Mouse (Mus musculus) MEL (cell line): Measurements from ENCODE around the gene Grip1.

Experiments used
- CTCF ChIP-seq, 3 experiments: IDR thresholded peaks in 2 of 3; conservative IDR thresholded peaks in 1 of 3; 2 replicates each; pipeline ENCODE4 v1.5.1; 2011 to 2012; ENCODE audit warnings: low read length in 3 of 3, low read depth in 2 of 3, mild to moderate bottlenecking in 2 of 3, improper control_type of control experiment in 1 of 3, inconsistent platforms in 1 of 3, mixed read lengths in 1 of 3, moderate library complexity in 1 of 3; ENCODE audit not compliant: control insufficient read depth in 1 of 3, insufficient read depth in 1 of 3, poor library complexity in 1 of 3, severe bottlenecking in 1 of 3
- ELF1 ChIP-seq: IDR thresholded peaks from 2 replicates; pipeline ENCODE4 v1.6.1; 2014; ENCODE audit warnings: low read depth, mild to moderate bottlenecking, inconsistent platforms, low read length, improper control_type of control experiment, moderate library complexity
- EP300 ChIP-seq, 2 experiments: IDR thresholded peaks; 2 replicates each; pipeline ENCODE4 v1.6.1; 2011; ENCODE audit warnings: improper control_type of control experiment in 2 of 2, low read length in 2 of 2, low read depth in 1 of 2, mild to moderate bottlenecking in 1 of 2
- ETS1 ChIP-seq: IDR thresholded peaks from 2 replicates; pipeline ENCODE4 v1.6.1; 2012; ENCODE audit warnings: low read depth, mild to moderate bottlenecking, inconsistent platforms, low read length, improper control_type of control experiment, moderate library complexity
- NRF1 ChIP-seq: IDR thresholded peaks from 2 replicates; pipeline ENCODE4 v1.6.1; 2014; ENCODE audit warnings: low read depth, mild to moderate bottlenecking, inconsistent platforms, low read length, improper control_type of control experiment, moderate library complexity; ENCODE audit not compliant: poor library complexity, insufficient read depth, severe bottlenecking
- POLR2A ChIP-seq, 2 experiments: IDR thresholded peaks; 2 replicates each; pipeline ENCODE4 v1.6.1; 2011 to 2012; ENCODE audit warnings: low read length in 2 of 2, mild to moderate bottlenecking in 2 of 2, control low read depth in 1 of 2, improper control_type of control experiment in 1 of 2, low read depth in 1 of 2, moderate library complexity in 1 of 2; ENCODE audit not compliant: control insufficient read depth in 1 of 2, insufficient read depth in 1 of 2, poor library complexity in 1 of 2
- POLR2AphosphoS2 ChIP-seq: IDR thresholded peaks from 2 replicates; pipeline ENCODE4 v1.6.1; 2011; ENCODE audit warnings: low read length, improper control_type of control experiment
- POLR2AphosphoS5 ChIP-seq: IDR thresholded peaks from 2 replicates; pipeline ENCODE4 v1.6.1; 2012; ENCODE audit warnings: low read depth, borderline replicate concordance, mild to moderate bottlenecking, inconsistent platforms, low read length, moderate library complexity, mixed read lengths
- SIN3A ChIP-seq: IDR thresholded peaks from 2 replicates; pipeline ENCODE4 v1.6.1; 2012; ENCODE audit warnings: low read length, improper control_type of control experiment, inconsistent platforms
- USF1 ChIP-seq: IDR thresholded peaks from 2 replicates; pipeline ENCODE4 v1.6.1; 2014; ENCODE audit warnings: low read depth, mild to moderate bottlenecking, inconsistent platforms, low read length, improper control_type of control experiment, moderate library complexity
- USF2 ChIP-seq, 2 experiments: IDR thresholded peaks; 2 replicates each; pipeline ENCODE4 v1.6.1; 2011 to 2012; ENCODE audit warnings: improper control_type of control experiment in 2 of 2, low read length in 2 of 2, borderline replicate concordance in 1 of 2, inconsistent platforms in 1 of 2, low read depth in 1 of 2, mild to moderate bottlenecking in 1 of 2; ENCODE audit not compliant: insufficient read depth in 1 of 2
- ZKSCAN1 ChIP-seq: IDR thresholded peaks from 2 replicates; pipeline ENCODE4 v1.6.1; 2012; ENCODE audit warnings: low read depth, mild to moderate bottlenecking, inconsistent platforms, low read length, improper control_type of control experiment, moderate library complexity

DNA sequence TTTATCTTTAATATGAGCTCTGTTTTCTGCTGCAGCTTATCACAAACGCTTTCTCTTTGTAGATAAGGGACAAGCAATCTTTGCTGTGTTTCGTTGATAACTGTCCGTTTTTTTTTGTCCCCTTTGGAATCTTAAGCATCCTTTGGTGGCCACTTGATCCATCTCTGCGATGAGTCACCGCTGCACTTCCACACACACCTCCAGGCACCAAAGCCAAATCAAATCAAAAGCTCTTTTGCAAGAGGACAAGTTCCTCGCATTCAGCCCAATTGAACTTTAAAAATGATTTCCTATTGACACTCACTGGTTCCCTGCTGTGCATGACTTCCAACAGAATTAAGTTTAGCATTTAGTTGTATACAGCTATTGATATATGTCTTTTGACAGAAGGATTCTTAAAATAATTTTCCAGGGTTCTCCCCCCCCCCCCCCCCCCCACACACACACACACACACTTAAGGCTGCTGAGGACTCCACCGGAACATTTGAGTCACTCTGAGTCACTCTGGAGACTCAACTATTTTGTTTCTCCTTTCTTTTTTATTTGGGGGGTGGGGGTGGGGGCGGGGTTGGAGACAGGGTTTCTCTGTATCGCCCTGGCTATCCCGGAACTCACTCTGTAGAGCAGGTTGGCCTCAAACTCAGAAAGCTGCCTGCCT is 607.1 kb downstream of the Grip1 start:
- no peak for TF ChIP-seq NRF1
- no peak for TF ChIP-seq USF2 (IDR thresholded peaks at IDR 0.05; ENCODE audit: borderline replicate concordance in 1 of 2, insufficient read depth in 1 of 2, low read depth in 1 of 2, low read length in 2 of 2)
- TF ChIP-seq POLR2AphosphoS2: no peak
- TF ChIP-seq CTCF (IDR thresholded peaks at IDR 0.05 in 2 of 3, conservative IDR thresholded peaks at IDR 0.05 in 1 of 3; ENCODE audit: control insufficient read depth in 1 of 3, insufficient read depth in 1 of 3, low read depth in 2 of 3, low read length in 3 of 3, poor library complexity in 1 of 3, severe bottlenecking in 1 of 3): no peak
- no peak for TF ChIP-seq ELF1
- TF ChIP-seq POLR2A (IDR thresholded peaks at IDR 0.05; ENCODE audit: control insufficient read depth in 1 of 2, insufficient read depth in 1 of 2, low read depth in 1 of 2, low read length in 2 of 2, poor library complexity in 1 of 2): no peak
- TF ChIP-seq POLR2AphosphoS5: no peak
- TF ChIP-seq USF1: no peak
- no peak for TF ChIP-seq EP300 (IDR thresholded peaks at IDR 0.05; ENCODE audit: low read depth in 1 of 2, low read length in 2 of 2)
- no peak for TF ChIP-seq ETS1
- TF ChIP-seq SIN3A: no peak
- TF ChIP-seq ZKSCAN1: no peak
